Mouse (Mus musculus) forebrain, embryonic 15.5 days (tissue): ENCODE results near the gene Taar9. TPM values are rescaled to one million over a fixed set of nuclear protein-coding genes. Genes with fewer than 3 reads are reported as not detected.
"Not testable (repeated sequence)": the region's sequence is repeated elsewhere in the genome, so short reads cannot be mapped to it uniquely, and the experiment has no call there.

Experiments used
- ATAC-seq: fragments of 200-750 bp; cut with Nextera tagmentation; replicated peaks from 2 replicates; pipeline ENCODE4 v1.8.0; 2017; ENCODE audit warnings: mild to moderate bottlenecking, moderate TSS enrichment, moderate library complexity
- H3K27ac ChIP-seq: fragments of 300-500 bp; sonication (generic); replicated peaks from 2 replicates; pipeline ENCODE4 v1.5.1; 2015; ENCODE audit warnings: mild to moderate bottlenecking, inconsistent platforms
- H3K27me3 ChIP-seq: fragments of 300-500 bp; sonication (generic); 2 replicates; pipeline ENCODE4 v1.6.1; 2015; ENCODE audit warnings: inconsistent platforms
- H3K36me3 ChIP-seq: fragments of 300-500 bp; sonication (generic); 2 replicates; pipeline ENCODE4 v1.6.1; 2015; ENCODE audit warnings: mild to moderate bottlenecking, inconsistent platforms
- H3K4me1 ChIP-seq: fragments of 300-500 bp; sonication (generic); 2 replicates; pipeline ENCODE4 v1.6.1; 2015; ENCODE audit warnings: inconsistent platforms
- H3K4me2 ChIP-seq: fragments of 300-500 bp; sonication (generic); replicated peaks from 2 replicates; pipeline ENCODE4 v1.6.1; 2015; ENCODE audit warnings: mild to moderate bottlenecking, inconsistent platforms
- H3K4me3 ChIP-seq: fragments of 300-500 bp; sonication (generic); 2 replicates; pipeline ENCODE4 v1.5.1; 2015; ENCODE audit warnings: mild to moderate bottlenecking, inconsistent platforms
- H3K9ac ChIP-seq: fragments of 300-500 bp; sonication (generic); replicated peaks from 2 replicates; pipeline ENCODE4 v1.6.1; 2015; ENCODE audit warnings: mild to moderate bottlenecking, inconsistent platforms
- H3K9me3 ChIP-seq: fragments of 300-500 bp; sonication (generic); 2 replicates; pipeline ENCODE4 v1.6.1; 2016; ENCODE audit warnings: inconsistent platforms
- WGBS: fragments of 180-500 bp; shearing (Covaris S2); methylation state at CpG from one replicate; pipeline ENCODE4 v1.1.7; 2015; ENCODE audit warnings: mixed read lengths; 5-methylcytosine and 5-hydroxymethylcytosine counted together
- polyA plus RNA-seq: library from polyadenylated mRNA; unstranded; fragments of >200 nt; fragmentation: Nextera tagmentation; extraction: Ambion mirVana; gene quantifications from 2 replicates; pipeline ENCODE4 v1.2.1, GENCODE M21; 2015

Taar9 gene
- polyA plus RNA-seq, 1 experiment from 2014 or later = not detected

DNA sequence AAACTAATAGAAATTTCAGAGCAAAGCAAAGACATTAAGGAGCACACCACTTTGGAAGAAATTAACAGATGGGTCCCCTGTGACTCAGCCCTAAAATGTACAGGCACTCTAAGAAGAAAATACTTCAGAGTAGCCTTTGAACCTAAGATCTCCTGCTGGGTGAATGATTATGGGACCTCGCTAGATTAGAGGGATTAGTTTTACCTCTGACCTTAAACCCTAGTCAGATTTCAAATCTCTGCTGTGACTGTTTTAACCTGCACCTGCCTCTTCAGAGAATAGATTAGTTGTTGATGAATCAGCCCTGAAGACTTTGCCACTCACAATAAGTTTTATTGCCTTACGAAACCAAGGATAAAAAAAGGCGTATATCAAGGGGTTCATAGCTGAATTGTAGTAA lies 1.1 kb downstream of the Taar9 start:
- H3K9ac ChIP-seq = no peak overlapping the region
- H3K27me3 ChIP-seq = no peaks in the 10 kb centered on the region
- H3K27ac ChIP-seq = no peak overlapping the region
- no peaks in the 10 kb centered on the region for H3K9me3 ChIP-seq
- H3K36me3 ChIP-seq = no peaks in the 10 kb centered on the region
- ATAC-seq = no peak
- no peak overlapping the region for H3K4me3 ChIP-seq
- H3K4me1 ChIP-seq = no peaks in the 10 kb centered on the region
- no peak overlapping the region for H3K4me2 ChIP-seq
- 53% methylated on average over 3 of the region's 3 CpGs for WGBS

DNA sequence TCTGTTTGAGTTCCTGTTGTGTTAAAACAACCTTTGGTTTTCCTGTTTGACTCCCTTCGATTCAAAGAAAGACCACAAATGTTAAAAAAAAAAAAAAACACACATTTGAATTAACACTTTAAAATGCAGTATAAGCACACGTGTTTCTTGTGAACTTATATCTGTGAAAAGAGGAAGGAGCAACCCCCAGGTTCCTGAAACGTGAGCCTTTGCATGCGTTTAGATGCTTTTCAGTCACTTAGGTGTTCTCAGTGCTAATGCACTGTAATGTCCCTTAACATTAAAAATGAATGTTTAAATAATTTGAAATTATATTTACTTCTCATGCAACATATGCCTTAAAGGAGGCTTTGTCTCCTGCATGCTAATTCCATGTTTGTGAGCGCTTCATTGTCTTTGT lies 1.6 kb downstream of the Taar9 start:
- 47% methylated on average over 5 of the region's 5 CpGs for WGBS
- no peaks in the 10 kb centered on the region for H3K4me1 ChIP-seq
- H3K4me3 ChIP-seq = no peak overlapping the region
- H3K9me3 ChIP-seq = no peaks in the 10 kb centered on the region
- no peak overlapping the region for H3K9ac ChIP-seq
- no peak overlapping the region for H3K27ac ChIP-seq
- H3K27me3 ChIP-seq = no peaks in the 10 kb centered on the region
- no peaks in the 10 kb centered on the region for H3K36me3 ChIP-seq
- no peak overlapping the region for H3K4me2 ChIP-seq
- no peak for ATAC-seq

GRCm38 (mm10) chr10:24103299-24103698 lies 6.0 kb downstream of the Taar9 start:
- ATAC-seq, H3K9ac ChIP-seq, H3K27ac ChIP-seq, H3K4me3 ChIP-seq, H3K27me3 ChIP-seq, H3K4me1 ChIP-seq, H3K36me3 ChIP-seq, H3K4me2 ChIP-seq, H3K9me3 ChIP-seq: not testable (repeated sequence)
- WGBS = 41% methylated on average over 1 of the region's 1 CpGs

- H3K27me3 ChIP-seq, H3K9me3 ChIP-seq, H3K9ac ChIP-seq, H3K4me2 ChIP-seq, H3K4me1 ChIP-seq, H3K36me3 ChIP-seq, ATAC-seq, H3K27ac ChIP-seq, H3K4me3 ChIP-seq: not testable (repeated sequence)
- 85% methylated on average over 1 of the region's 3 CpGs for WGBS
Measured at GRCm38 (mm10) chr10:24101812-24102211, 7.5 kb downstream of the Taar9 start, which contains the start of gene Taar8c. Gene Taar8c, minus strand, starts transcription at chr10:24101912.

GRCm38 (mm10) chr10:24097010-24097409 lies 12.3 kb downstream of the Taar9 start:
- not testable (repeated sequence) for H3K9me3 ChIP-seq, H3K4me1 ChIP-seq, H3K27me3 ChIP-seq, H3K9ac ChIP-seq, H3K27ac ChIP-seq, ATAC-seq, H3K4me3 ChIP-seq, H3K36me3 ChIP-seq, H3K4me2 ChIP-seq
- WGBS = 74% methylated on average over 2 of the region's 2 CpGs

- Histone ChIP-seq H3K4me1 (no peaks in the 10 kb centered on the region), H3K27ac (no peak within 1 kb of the TSS), H3K9me3 (no peaks in the 10 kb centered on the region), H3K36me3 (no peaks in the 10 kb centered on the region), H3K27me3 (no peaks in the 10 kb centered on the region), H3K4me3 (no peak within 1 kb of the TSS), H3K4me2 (no peak within 1 kb of the TSS), H3K9ac (no peak within 1 kb of the TSS)
- 70% methylated on average over 2 of the region's 2 CpGs for WGBS
- no peak for ATAC-seq
Measured at GRCm38 (mm10) chr10:24092194-24092593, 17.1 kb downstream of the Taar9 start, which contains the start of gene Taar8b. Gene Taar8b, minus strand, starts transcription at chr10:24092294.

- Histone ChIP-seq H3K36me3 (no peaks in the 10 kb centered on the region), H3K4me3 (no peak overlapping the region), H3K9me3 (no peaks in the 10 kb centered on the region), H3K4me2 (no peak overlapping the region), H3K4me1 (no peaks in the 10 kb centered on the region), H3K27me3 (no peaks in the 10 kb centered on the region), H3K9ac (no peak overlapping the region), H3K27ac (no peak overlapping the region)
- no peak for ATAC-seq
- WGBS = 93% methylated on average over 2 of the region's 2 CpGs
Measured at GRCm38 (mm10) chr10:24087168-24087567, 22.2 kb downstream of the Taar9 start.

DNA sequence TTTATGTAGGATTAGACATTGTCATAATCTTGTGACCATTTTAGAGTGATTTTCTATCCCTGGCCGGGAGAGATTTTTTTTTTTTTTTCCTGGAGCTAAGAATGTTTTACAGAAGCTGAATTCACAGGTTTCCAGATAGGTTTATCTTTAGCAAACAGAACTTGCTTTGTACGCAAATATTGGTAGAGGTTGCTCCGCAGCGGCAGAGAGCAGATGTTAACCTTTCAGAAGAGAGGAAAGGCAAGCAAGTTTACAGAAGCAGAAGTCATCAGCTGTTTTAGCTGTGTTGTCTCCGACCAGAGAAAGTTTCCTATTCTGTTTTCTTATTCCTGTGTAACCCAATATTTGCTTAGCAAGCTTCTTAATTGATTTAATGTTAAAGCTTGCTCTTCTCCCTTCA lies 22.8 kb downstream of the Taar9 start:
- no peaks in the 10 kb centered on the region for H3K9me3 ChIP-seq
- H3K36me3 ChIP-seq = no peaks in the 10 kb centered on the region
- no peak overlapping the region for H3K4me2 ChIP-seq
- H3K27ac ChIP-seq = no peak overlapping the region
- H3K4me3 ChIP-seq = no peak overlapping the region
- WGBS = 89% methylated on average over 5 of the region's 5 CpGs
- no peaks in the 10 kb centered on the region for H3K27me3 ChIP-seq
- H3K4me1 ChIP-seq = no peaks in the 10 kb centered on the region
- no peak for ATAC-seq
- no peak overlapping the region for H3K9ac ChIP-seq

- Histone ChIP-seq H3K27me3 (no peaks in the 10 kb centered on the region), H3K4me3 (no peak overlapping the region), H3K27ac (no peak overlapping the region), H3K4me2 (no peak overlapping the region), H3K4me1 (no peaks in the 10 kb centered on the region), H3K36me3 (no peaks in the 10 kb centered on the region), H3K9me3 (no peaks in the 10 kb centered on the region), H3K9ac (no peak overlapping the region)
- ATAC-seq = no peak
- WGBS = 34% methylated on average over 5 of the region's 5 CpGs
Measured at GRCm38 (mm10) chr10:24085936-24086335, 23.4 kb downstream of the Taar9 start.

DNA sequence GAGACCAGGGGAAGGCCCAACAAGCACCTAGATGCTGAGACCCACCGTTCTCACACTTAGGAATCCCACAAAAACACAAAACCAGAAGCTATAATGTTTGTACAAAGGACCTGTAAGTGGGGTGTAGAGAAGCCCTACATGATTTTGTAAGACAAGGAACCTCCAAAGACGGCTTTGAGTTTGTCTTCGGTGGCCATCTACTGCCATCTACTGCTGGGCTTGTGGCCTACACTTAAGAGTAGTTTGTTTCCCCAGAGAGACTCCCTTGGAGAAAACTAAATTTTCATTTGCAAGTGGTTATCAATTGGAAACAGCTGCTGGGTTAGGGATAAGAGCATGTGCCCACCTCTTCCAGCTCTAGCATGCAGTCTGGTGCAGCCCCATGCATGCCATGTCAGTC lies 29.2 kb downstream of the Taar9 start:
- ATAC-seq = peak; percentile 69; the same call in 1 of the 2 replicates
- WGBS = 47% methylated on average over 3 of the region's 3 CpGs
- no peaks in the 10 kb centered on the region for H3K36me3 ChIP-seq

GRCm38 (mm10) chr10:24076200-24076599 lies 33.1 kb downstream of the Taar9 start, which contains the start of gene Taar8a:
Gene Taar8a, plus strand, starts transcription at chr10:24076500.
- WGBS = 79% methylated on average over 2 of the region's 4 CpGs
- not testable (repeated sequence) for H3K36me3 ChIP-seq, H3K9me3 ChIP-seq, H3K27ac ChIP-seq, H3K4me3 ChIP-seq, H3K4me1 ChIP-seq, H3K27me3 ChIP-seq, ATAC-seq, H3K4me2 ChIP-seq, H3K9ac ChIP-seq

More for the DNA sequence above, 29.2 kb downstream of the Taar9 start:
- no peaks in the 10 kb centered on the region for H3K27me3 ChIP-seq
- H3K9ac ChIP-seq = no peak overlapping the region
- no peak overlapping the region for H3K27ac ChIP-seq
- no peaks in the 10 kb centered on the region for H3K9me3 ChIP-seq
- no peak overlapping the region for H3K4me3 ChIP-seq
- H3K4me2 ChIP-seq = no peak overlapping the region
- H3K4me1 ChIP-seq = no peaks in the 10 kb centered on the region

DNA sequence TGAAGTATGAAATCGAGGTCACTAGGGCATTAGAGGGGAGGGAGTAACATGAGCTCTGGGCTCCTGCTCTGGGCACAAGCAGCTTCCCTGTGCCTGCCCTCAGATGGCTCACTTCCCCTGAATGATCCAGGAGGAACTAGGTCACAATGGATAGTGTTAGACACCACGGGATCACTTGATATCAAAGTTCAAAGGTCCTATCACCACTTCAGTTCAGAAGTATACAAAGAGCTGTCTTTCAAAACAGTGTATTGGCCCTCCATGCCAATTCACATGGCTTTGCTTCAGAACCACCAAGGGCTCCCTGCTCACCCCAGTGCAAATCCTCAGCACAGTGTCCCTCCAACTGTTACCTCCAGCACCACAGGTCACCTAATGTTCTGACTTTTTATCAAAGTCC lies 34.6 kb downstream of the Taar9 start:
- not testable (repeated sequence) for H3K36me3 ChIP-seq, H3K9ac ChIP-seq, H3K4me3 ChIP-seq, H3K4me2 ChIP-seq, ATAC-seq, H3K27me3 ChIP-seq, H3K27ac ChIP-seq, H3K9me3 ChIP-seq, H3K4me1 ChIP-seq
- WGBS = 57% methylated on average over 2 of the region's 2 CpGs

- 92% methylated on average over 3 of the region's 3 CpGs for WGBS
- H3K27me3 ChIP-seq = no peaks in the 10 kb centered on the region
- H3K4me2 ChIP-seq = no peak overlapping the region
Measured at GRCm38 (mm10) chr10:24058986-24059385, 50.3 kb downstream of the Taar9 start.

More at GRCm38 (mm10) chr10:24058986-24059385, 50.3 kb downstream of the Taar9 start:
- H3K36me3 ChIP-seq = no peaks in the 10 kb centered on the region
- H3K9ac ChIP-seq = no peak overlapping the region
- H3K27ac ChIP-seq = no peak overlapping the region
- ATAC-seq = no peak
- no peak overlapping the region for H3K4me3 ChIP-seq
- H3K4me1 ChIP-seq = no peaks in the 10 kb centered on the region
- no peaks in the 10 kb centered on the region for H3K9me3 ChIP-seq
